Comparison of ENCODE assay signal across 11 mouse cellular contexts in genomic region chr11:11684056-11684929, GRCm38 (mm10). TPM values are rescaled to one million over a fixed set of nuclear protein-coding genes. Genes with fewer than 3 reads are reported as not detected.
DNase-seq lines count a peak whose midpoint lies in the region; ATAC-seq and TF ChIP-seq lines count a peak whose summit lies in the region.
"Had no signal": no experiment of that assay in that cellular context is flagged by ENCODE, and none has a peak within 500 bp of the region (broad histone marks: within the 10 kb centered on the region; RNA-seq: fewer than 3 reads in every experiment).

No protein-coding gene starts in this region.

- H3K4me3 ChIP-seq in forebrain, embryonic 10.5 days, result peak overlapping the region; percentile 77
- no peak overlapping the region for H3K4me3 ChIP-seq in forebrain, embryonic 11.5 days (ENCODE audit: low read depth, low read length)
- H3K4me3 ChIP-seq in megakaryocyte, embryonic 14.5 days (replicated peaks), result peak overlapping the region; percentile 95
- no peak overlapping the region for H3K4me3 ChIP-seq in hindbrain, postnatal 0 days (ENCODE audit: low read length)
- H3K4me3 ChIP-seq in neural tube, embryonic 12.5 days, result no peak overlapping the region

- H3K9ac ChIP-seq in forebrain, embryonic 11.5 days (ENCODE audit: low read length), result no peak overlapping the region
- H3K9ac ChIP-seq in hindbrain, postnatal 0 days (replicated peaks; ENCODE audit: low read length), result no peak overlapping the region
- no peak overlapping the region for H3K9ac ChIP-seq in neural tube, embryonic 12.5 days

- ATAC-seq in forebrain, embryonic 11.5 days (replicated peaks; ENCODE audit: low FRiP score), result no peak
- no peak for ATAC-seq in megakaryocyte, adult 5-6 weeks (ENCODE audit: poor library complexity, severe bottlenecking)
- peak; percentile 29; the same call in 1 of the 2 replicates for ATAC-seq in hindbrain, postnatal 0 days
- no peak; the same call in 1 of the 2 replicates for ATAC-seq in neural tube, embryonic 12.5 days (ENCODE audit: low FRiP score, low read depth)
- ATAC-seq in monocyte, adult 5-6 weeks (replicated peaks; ENCODE audit: insufficient number of reproducible peaks, low FRiP score, low TSS enrichment, poor library complexity, severe bottlenecking), result no peak

- 56% methylated on average over 9 of the region's 9 CpGs for WGBS in forebrain, embryonic 10.5 days
- 71% methylated on average over 9 of the region's 9 CpGs for WGBS in forebrain, embryonic 11.5 days
- 69% methylated on average over 9 of the region's 9 CpGs for WGBS in hindbrain, postnatal 0 days
- WGBS in neural tube, embryonic 12.5 days, result 69% methylated on average over 9 of the region's 9 CpGs

- no peaks in the 10 kb centered on the region for H3K9me3 ChIP-seq in forebrain, embryonic 10.5 days
- no peaks in the 10 kb centered on the region for H3K9me3 ChIP-seq in forebrain, embryonic 11.5 days (ENCODE audit: control insufficient read depth, low read length)
- H3K9me3 ChIP-seq in megakaryocyte, embryonic 14.5 days, result no peaks in the 10 kb centered on the region
- H3K9me3 ChIP-seq in hindbrain, postnatal 0 days (ENCODE audit: low read length), result no peaks in the 10 kb centered on the region
- H3K9me3 ChIP-seq in neural tube, embryonic 12.5 days, result no peaks in the 10 kb centered on the region

- no peak for TF ChIP-seq CTCF in hindbrain, postnatal 0 days (IDR thresholded peaks at IDR 0.05; ENCODE audit: low read depth)

- H3K4me2 ChIP-seq in forebrain, embryonic 11.5 days (ENCODE audit: low read depth, low read length, severe bottlenecking), result no peak overlapping the region; the same call in 1 of the 2 replicates
- no peak overlapping the region for H3K4me2 ChIP-seq in hindbrain, postnatal 0 days (ENCODE audit: low read depth, low read length)
- H3K4me2 ChIP-seq in neural tube, embryonic 12.5 days (replicated peaks), result peak overlapping the region; percentile 99

- peaks cover 68% of the 10 kb centered on the region for H3K27me3 ChIP-seq in forebrain, embryonic 10.5 days (ENCODE audit: poor library complexity, severe bottlenecking)
- peaks cover 15% of the 10 kb centered on the region for H3K27me3 ChIP-seq in forebrain, embryonic 11.5 days (ENCODE audit: control insufficient read depth, insufficient read depth, low read length)
- H3K27me3 ChIP-seq in megakaryocyte, embryonic 14.5 days (replicated peaks), result peaks cover 22% of the 10 kb centered on the region
- peaks cover 36% of the 10 kb centered on the region for H3K27me3 ChIP-seq in hindbrain, postnatal 0 days (ENCODE audit: insufficient read depth, low read length)
- peaks cover 35% of the 10 kb centered on the region for H3K27me3 ChIP-seq in neural tube, embryonic 12.5 days (replicated peaks)

- DNase-seq in forebrain, embryonic 10.5 days (ENCODE audit: extremely low spot score, low spot score), result no peak
- DNase-seq in forebrain, embryonic 11.5 days (ENCODE audit: low spot score), result no peak
- DNase-seq in hindbrain, postnatal 0 days (ENCODE audit: low spot score), result no peak
- no peak for DNase-seq in layer of hippocampus, adult 9-11 months

- H3K27ac ChIP-seq in forebrain, embryonic 10.5 days, result 0 out of 2 replicates have a peak overlapping the region, but pooled peaks have one; percentile 85
- no peak overlapping the region for H3K27ac ChIP-seq in forebrain, embryonic 11.5 days (ENCODE audit: low read depth, low read length)
- H3K27ac ChIP-seq in hindbrain, postnatal 0 days, result no peak overlapping the region
- no peak overlapping the region for H3K27ac ChIP-seq in neural tube, embryonic 12.5 days

- H3K4me1 ChIP-seq in forebrain, embryonic 10.5 days, result peaks cover 21% of the 10 kb centered on the region
- peaks cover 4% of the 10 kb centered on the region; the same call in 1 of the 2 replicates for H3K4me1 ChIP-seq in forebrain, embryonic 11.5 days (replicated peaks; ENCODE audit: control insufficient read depth, insufficient read depth, low read length)
- H3K4me1 ChIP-seq in megakaryocyte, embryonic 14.5 days, result peaks cover 55% of the 10 kb centered on the region
- peaks cover 7% of the 10 kb centered on the region; the same call in 1 of the 2 replicates for H3K4me1 ChIP-seq in hindbrain, postnatal 0 days (ENCODE audit: insufficient read depth, low read length)
- H3K4me1 ChIP-seq in neural tube, embryonic 12.5 days, result peaks cover 12% of the 10 kb centered on the region

- H3K36me3 ChIP-seq in forebrain, embryonic 10.5 days (replicated peaks), result no peaks in the 10 kb centered on the region
- H3K36me3 ChIP-seq in forebrain, embryonic 11.5 days (ENCODE audit: control insufficient read depth, insufficient read depth, low read length), result no peaks in the 10 kb centered on the region
- H3K36me3 ChIP-seq in megakaryocyte, embryonic 14.5 days (replicated peaks; ENCODE audit: low read length), result no peaks in the 10 kb centered on the region
- H3K36me3 ChIP-seq in hindbrain, postnatal 0 days (ENCODE audit: insufficient read depth, low read length), result no peaks in the 10 kb centered on the region
- no peaks in the 10 kb centered on the region for H3K36me3 ChIP-seq in neural tube, embryonic 12.5 days

RNA-seq across cellular contexts. Expression of gene Ikzf1, which starts 0.5 kb away (rescaled TPM):
- 3.0 and 4.2 TPM in 2 replicates for polyA plus RNA-seq in forebrain, embryonic 10.5 days (2016; fragmentation: Nextera tagmentation; extraction: Ambion mirVana)
- 3.4 and 4.2 TPM in 2 replicates for polyA plus RNA-seq in forebrain, embryonic 11.5 days (2014; fragmentation: Nextera tagmentation; extraction: Ambion mirVana)
- 15.2 and 18.0 TPM in 2 replicates for polyA plus RNA-seq in megakaryocyte, embryonic 14.5 days (2012; ENCODE audit: insufficient read depth, low replicate concordance)
- 217 and 226 TPM in 2 replicates for total RNA-seq in megakaryocyte, adult 5-6 weeks (2015)
- total RNA-seq in megakaryocyte, adult 5-6 weeks (2017), result 80.8 and 104 TPM in 2 replicates
- total RNA-seq in hindbrain, postnatal 0 days (2014; rRNA removed), result 4.0 and 4.6 TPM in 2 replicates
- 0.78 and 0.91 TPM in 2 replicates for polyA plus RNA-seq in hindbrain, postnatal 0 days (2015; fragmentation: Nextera tagmentation; extraction: Ambion mirVana)
- polyA plus RNA-seq in neural tube, embryonic 12.5 days (2016; fragmentation: Nextera tagmentation; extraction: Ambion mirVana), result 0.70 and 0.99 TPM in 2 replicates
- 137 to 339 TPM (median 177 TPM) in 3 replicates for total RNA-seq in monocyte, adult 5-6 weeks (2017)

RNA-seq across cellular contexts. Expression of gene 4930512M02Rik, which starts 56.7 kb away (rescaled TPM):
- polyA plus RNA-seq in forebrain, embryonic 10.5 days (2016; fragmentation: Nextera tagmentation; extraction: Ambion mirVana), result not detected in 2 replicates
- polyA plus RNA-seq in forebrain, embryonic 11.5 days (2014; fragmentation: Nextera tagmentation; extraction: Ambion mirVana), result not detected in 2 replicates
- not detected in 2 replicates for polyA plus RNA-seq in megakaryocyte, embryonic 14.5 days (2012; ENCODE audit: insufficient read depth, low replicate concordance)
- total RNA-seq in megakaryocyte, adult 5-6 weeks (2015), result not detected in 2 replicates
- not detected in 2 replicates for total RNA-seq in megakaryocyte, adult 5-6 weeks (2017)
- total RNA-seq in hindbrain, postnatal 0 days (2014; rRNA removed), result not detected in 2 replicates
- not detected in 2 replicates for polyA plus RNA-seq in hindbrain, postnatal 0 days (2015; fragmentation: Nextera tagmentation; extraction: Ambion mirVana)
- polyA plus RNA-seq in neural tube, embryonic 12.5 days (2016; fragmentation: Nextera tagmentation; extraction: Ambion mirVana), result not detected in 2 replicates
- total RNA-seq in monocyte, adult 5-6 weeks (2017), result not detected in 3 replicates
- total RNA-seq: adrenal gland, adult 18-20 months had no signal
- polyA plus RNA-seq: C2C12; intestine, embryonic 14.5 days had no signal

Comparison
In these comparisons a context has a peak if more than half of its experiments do, and no peak if none do; other contexts are left out.
1. H3K4me3 ChIP-seq: peak in forebrain, embryonic 10.5 days (single experiment) and megakaryocyte, embryonic 14.5 days (single experiment); none in forebrain, embryonic 11.5 days (single experiment), hindbrain, postnatal 0 days (single experiment) and neural tube, embryonic 12.5 days (single experiment).